Mouse (Mus musculus) bone marrow macrophage, adult 2 months (primary cell): ENCODE data around the gene Gm5617. TPM values are rescaled to one million over a fixed set of nuclear protein-coding genes. Genes with fewer than 3 reads are reported as not detected.
A peak's percentile ranks its signal among the peaks of the same experiment; 100 is the strongest.
"Not testable (repeated sequence)": the region's sequence is repeated elsewhere in the genome, so short reads cannot be mapped to it uniquely, and the experiment has no call there.

Experiments
- H3K27ac ChIP-seq: 2 replicates; pipeline ENCODE4 v1.5.1; 2012; ENCODE audit warnings: low read depth, low read length; ENCODE audit not compliant: insufficient read depth
- H3K4me1 ChIP-seq: 2 replicates; pipeline ENCODE4 v1.6.1; 2012; ENCODE audit warnings: low read length; ENCODE audit not compliant: control insufficient read depth, insufficient read depth
- H3K4me3 ChIP-seq: 2 replicates; pipeline ENCODE4 v1.5.1; 2012; ENCODE audit warnings: mild to moderate bottlenecking, low read length, moderate library complexity; ENCODE audit not compliant: insufficient read depth
- CTCF ChIP-seq: IDR thresholded peaks from 2 replicates; pipeline ENCODE4 v1.5.1; 2012; ENCODE audit warnings: low read depth, mild to moderate bottlenecking, low read length, moderate library complexity
- POLR2A ChIP-seq: IDR thresholded peaks from 2 replicates; pipeline ENCODE4 v1.6.1; 2012; ENCODE audit warnings: mild to moderate bottlenecking, low read depth, low read length, borderline replicate concordance
- polyA plus RNA-seq: library from polyadenylated mRNA; stranded (reverse); fragments of >200 nt; gene quantifications from 2 replicates; pipeline ENCODE4 v1.2.4, GENCODE M21; 2012; ENCODE audit not compliant: missing spikeins, insufficient read depth, insufficient read length

The Gm5617 gene
- 16.5 and 16.8 TPM in 2 replicates for polyA plus RNA-seq

GRCm38 (mm10) chr9:48494817-48495547 lies at the start of gene Gm5617, which contains the start of gene Rbm7:
Gene Gm5617, plus strand, starts transcription at chr9:48495442.
Gene Rbm7, minus strand, starts transcription at chr9:48495299.
- H3K4me3 ChIP-seq: peak within 1 kb of the TSS; percentile 75
- peaks cover 17% of the 10 kb centered on the region for H3K4me1 ChIP-seq
- peak within 1 kb of the TSS; percentile 76 for H3K27ac ChIP-seq
- TF ChIP-seq POLR2A: no peak; the same call in 1 of the 2 replicates
- TF ChIP-seq CTCF: no peak

GRCm38 (mm10) chr9:48447783-48448209 lies 47.4 kb upstream of the Gm5617 start:
- peaks cover 14% of the 10 kb centered on the region for H3K4me1 ChIP-seq
- H3K4me3 ChIP-seq: no peak overlapping the region
- no peak overlapping the region for H3K27ac ChIP-seq
- TF ChIP-seq POLR2A (no peak), CTCF (peak; percentile 55; the same call in 1 of the 2 replicates)

GRCm38 (mm10) chr9:48450066-48450465 lies 45.2 kb upstream of the Gm5617 start:
- Histone ChIP-seq H3K4me1 (0 out of 2 replicates have a peak, but pooled peaks cover 2% of the 10 kb centered on the region), H3K27ac (no peak overlapping the region), H3K4me3 (no peak overlapping the region)
- TF ChIP-seq CTCF: no peak
- TF ChIP-seq POLR2A: no peak

GRCm38 (mm10) chr9:48455961-48456360 lies 39.3 kb upstream of the Gm5617 start:
- H3K4me3 ChIP-seq: no peak overlapping the region
- TF ChIP-seq POLR2A (no peak), CTCF (no peak)
- H3K4me1 ChIP-seq: no peaks in the 10 kb centered on the region
- H3K27ac ChIP-seq: no peak overlapping the region

- TF ChIP-seq CTCF: no peak
- Histone ChIP-seq H3K27ac (no peak overlapping the region), H3K4me3 (no peak overlapping the region), H3K4me1 (peaks cover 2% of the 10 kb centered on the region; the same call in 1 of the 2 replicates)
Observed at GRCm38 (mm10) chr9:48458879-48459278, 36.4 kb upstream of the Gm5617 start.

- no peak overlapping the region for H3K4me3 ChIP-seq
- no peak for TF ChIP-seq POLR2A
- TF ChIP-seq CTCF: no peak
- H3K4me1 ChIP-seq: peaks cover 2% of the 10 kb centered on the region; the same call in 1 of the 2 replicates
- no peak overlapping the region for H3K27ac ChIP-seq
Observed at GRCm38 (mm10) chr9:48459391-48459790, 35.9 kb upstream of the Gm5617 start.

GRCm38 (mm10) chr9:48460720-48461119 lies 34.5 kb upstream of the Gm5617 start:
- H3K4me3 ChIP-seq: no peak overlapping the region
- TF ChIP-seq POLR2A (no peak), CTCF (no peak)
- peaks cover 2% of the 10 kb centered on the region; the same call in 1 of the 2 replicates for H3K4me1 ChIP-seq
- no peak overlapping the region for H3K27ac ChIP-seq

- Histone ChIP-seq H3K4me1 (peaks cover 2% of the 10 kb centered on the region; the same call in 1 of the 2 replicates), H3K27ac (no peak overlapping the region), H3K4me3 (no peak overlapping the region)
- TF ChIP-seq CTCF (no peak), POLR2A (no peak)
Observed at GRCm38 (mm10) chr9:48461545-48461944, 33.7 kb upstream of the Gm5617 start.

- TF ChIP-seq CTCF (peak; percentile 20; the same call in 1 of the 2 replicates), POLR2A (no peak)
- Histone ChIP-seq H3K4me1 (peaks cover 2% of the 10 kb centered on the region; the same call in 1 of the 2 replicates), H3K4me3 (no peak overlapping the region), H3K27ac (no peak overlapping the region)
Observed at GRCm38 (mm10) chr9:48465671-48466070, 29.6 kb upstream of the Gm5617 start.

GRCm38 (mm10) chr9:48466804-48467203 lies 28.4 kb upstream of the Gm5617 start:
- H3K4me1 ChIP-seq: no peaks in the 10 kb centered on the region
- no peak overlapping the region for H3K4me3 ChIP-seq
- no peak overlapping the region for H3K27ac ChIP-seq
- peak; percentile 38; the same call in 1 of the 2 replicates for TF ChIP-seq CTCF
- TF ChIP-seq POLR2A: no peak

GRCm38 (mm10) chr9:48467471-48467870 lies 27.8 kb upstream of the Gm5617 start:
- not testable (repeated sequence) for H3K27ac ChIP-seq, H3K4me1 ChIP-seq, H3K4me3 ChIP-seq
